ENCODE assay signal across 7 mouse cellular contexts in genomic region chr13:57269614-57270013, GRCm38 (mm10).
DNase-seq lines count a peak whose midpoint lies in the region; ATAC-seq and TF ChIP-seq lines count a peak whose summit lies in the region.

No protein-coding gene starts in this region.

- H3K4me1 ChIP-seq in bone marrow, adult 2 months (ENCODE audit: control insufficient read depth, insufficient read depth, low read length) = no peaks in the 10 kb centered on the region
- H3K4me1 ChIP-seq in forebrain, embryonic 12.5 days = no peaks in the 10 kb centered on the region; the same call in 1 of the 2 replicates
- no peaks in the 10 kb centered on the region for H3K4me1 ChIP-seq in intestine, embryonic 15.5 days (replicated peaks)
- H3K4me1 ChIP-seq in lung, adult 2 months (ENCODE audit: control insufficient read depth, insufficient read depth, low read length) = no peaks in the 10 kb centered on the region

- H3K9me3 ChIP-seq in forebrain, embryonic 12.5 days = no peaks in the 10 kb centered on the region
- no peaks in the 10 kb centered on the region for H3K9me3 ChIP-seq in intestine, embryonic 15.5 days

- TF ChIP-seq POLR2A in bone marrow, adult 2 months (IDR thresholded peaks at IDR 0.05; ENCODE audit: borderline replicate concordance, control insufficient read depth, low read depth, low read length) = no peak
- TF ChIP-seq POLR2A in lung, adult 2 months (IDR thresholded peaks at IDR 0.05; ENCODE audit: borderline replicate concordance, extremely low read depth, low read depth, low read length) = no peak

- no peak overlapping the region for H3K4me2 ChIP-seq in forebrain, embryonic 12.5 days
- no peak overlapping the region for H3K4me2 ChIP-seq in intestine, embryonic 15.5 days (replicated peaks)

- DNase-seq in right cerebral cortex, adult 2 months (ENCODE audit: low spot score in 2 of 2) = peak; percentile 55 to 59
- DNase-seq in right cerebral cortex, postnatal 36 days (ENCODE audit: low spot score in 2 of 2) = no peak
- DNase-seq in lung, adult 2 months = peak; percentile 9
- peak; percentile 77 for DNase-seq in retina, postnatal 1 day

- peak; percentile 58; the same call in 1 of the 2 replicates for ATAC-seq in forebrain, embryonic 12.5 days (ENCODE audit: low FRiP score)
- ATAC-seq in intestine, embryonic 15.5 days = peak; percentile 49

- H3K27me3 ChIP-seq in forebrain, embryonic 12.5 days = no peaks in the 10 kb centered on the region
- no peaks in the 10 kb centered on the region for H3K27me3 ChIP-seq in intestine, embryonic 15.5 days (replicated peaks)

- no peak overlapping the region for H3K27ac ChIP-seq in bone marrow, adult 2 months (ENCODE audit: control insufficient read depth, insufficient read depth, low read depth, low read length, poor library complexity)
- H3K27ac ChIP-seq in forebrain, embryonic 12.5 days = no peak overlapping the region
- H3K27ac ChIP-seq in intestine, embryonic 15.5 days = no peak overlapping the region

- no peak overlapping the region for H3K9ac ChIP-seq in forebrain, embryonic 12.5 days
- no peak overlapping the region for H3K9ac ChIP-seq in intestine, embryonic 15.5 days

- no peak overlapping the region for H3K4me3 ChIP-seq in bone marrow, adult 2 months (replicated peaks; ENCODE audit: control insufficient read depth, low read depth, low read length)
- no peak overlapping the region for H3K4me3 ChIP-seq in forebrain, embryonic 12.5 days (replicated peaks)
- no peak overlapping the region for H3K4me3 ChIP-seq in intestine, embryonic 15.5 days (replicated peaks)
- no peak overlapping the region for H3K4me3 ChIP-seq in lung, adult 2 months (replicated peaks; ENCODE audit: extremely low read depth, low read depth, low read length)

- no peaks in the 10 kb centered on the region for H3K36me3 ChIP-seq in forebrain, embryonic 12.5 days (replicated peaks)
- no peaks in the 10 kb centered on the region for H3K36me3 ChIP-seq in intestine, embryonic 15.5 days

- TF ChIP-seq CTCF in bone marrow, adult 2 months (IDR thresholded peaks at IDR 0.05; ENCODE audit: control insufficient read depth, insufficient read depth, low read length) = peak; percentile 64
- TF ChIP-seq CTCF in lung, adult 2 months (IDR thresholded peaks at IDR 0.05; ENCODE audit: insufficient read depth, low read length) = peak; percentile 93

- WGBS in bone marrow, adult 2 months = 11% methylated on average over 8 of the region's 8 CpGs
- whole genome bisulfite sequencing in forebrain, embryonic 12.5 days = 13% methylated on average over 8 of the region's 8 CpGs
- 11% methylated on average over 8 of the region's 8 CpGs for WGBS in intestine, embryonic 15.5 days
- 7% methylated on average over 8 of the region's 8 CpGs for WGBS in lung, adult 2 months

Comparison
In these comparisons a context has a peak if more than half of its experiments do, and no peak if none do; other contexts are left out.
1. DNase-seq: peak in right cerebral cortex, adult 2 months (2 of 2), lung, adult 2 months (single experiment) and retina, postnatal 1 day (single experiment); none in right cerebral cortex, postnatal 36 days (0 of 2).